Mouse (Mus musculus): ENCODE data around the gene Nos1.
"Not testable (repeated sequence)": the region's sequence is repeated elsewhere in the genome, so short reads cannot be mapped to it uniquely, and the experiment has no call there.

Nos1 gene

GRCm38 (mm10) chr5:117839501-117839900 is 58.7 kb downstream of the Nos1 start:
- no peak for DNase-seq (ENCODE audit: low spot score in 2 of 2)

GRCm38 (mm10) chr5:117840203-117840602 is 59.4 kb downstream of the Nos1 start:
- no peak for DNase-seq (ENCODE audit: low spot score in 2 of 2)

GRCm38 (mm10) chr5:117840988-117841387 is 60.2 kb downstream of the Nos1 start:
- DNase-seq (ENCODE audit: low spot score in 2 of 2), result no peak

- DNase-seq (ENCODE audit: low spot score in 2 of 2), result no peak
Measured at GRCm38 (mm10) chr5:117841651-117842347, 61.0 kb downstream of the Nos1 start.

- no peak for DNase-seq (ENCODE audit: low spot score in 2 of 2)
Measured at GRCm38 (mm10) chr5:117842699-117843098, 61.9 kb downstream of the Nos1 start.

GRCm38 (mm10) chr5:117844611-117845010 is 63.8 kb downstream of the Nos1 start:
- DNase-seq (ENCODE audit: low spot score in 2 of 2), result no peak

GRCm38 (mm10) chr5:117850474-117850873 is 69.6 kb downstream of the Nos1 start:
- no peak for DNase-seq (ENCODE audit: low spot score in 2 of 2)

GRCm38 (mm10) chr5:117853741-117854140 is 72.9 kb downstream of the Nos1 start:
- DNase-seq (ENCODE audit: low spot score in 2 of 2), result no peak

- DNase-seq (ENCODE audit: low spot score in 2 of 2), result no peak
Measured at GRCm38 (mm10) chr5:117864588-117865300, 83.9 kb downstream of the Nos1 start.

GRCm38 (mm10) chr5:117865876-117866275 is 85.0 kb downstream of the Nos1 start:
- DNase-seq (ENCODE audit: low spot score in 2 of 2), result no peak

- no peak for DNase-seq (ENCODE audit: low spot score in 2 of 2)
Measured at GRCm38 (mm10) chr5:117871614-117872013, 90.8 kb downstream of the Nos1 start.

- DNase-seq (ENCODE audit: low spot score in 2 of 2), result no peak
Measured at GRCm38 (mm10) chr5:117873807-117874206, 93.0 kb downstream of the Nos1 start.

GRCm38 (mm10) chr5:117874236-117874635 is 93.4 kb downstream of the Nos1 start:
- no peak for DNase-seq (ENCODE audit: low spot score in 2 of 2)

- no peak for DNase-seq (ENCODE audit: low spot score in 2 of 2)
Measured at GRCm38 (mm10) chr5:117879136-117879535, 98.3 kb downstream of the Nos1 start.

GRCm38 (mm10) chr5:117880916-117881555 is 100.2 kb downstream of the Nos1 start:
- no peak for DNase-seq (ENCODE audit: low spot score in 2 of 2)

GRCm38 (mm10) chr5:117882411-117882810 is 101.6 kb downstream of the Nos1 start:
- not testable (repeated sequence) for DNase-seq (ENCODE audit: low spot score in 2 of 2)

GRCm38 (mm10) chr5:117884991-117885390 is 104.2 kb downstream of the Nos1 start:
- no peak for DNase-seq (ENCODE audit: low spot score in 2 of 2)

GRCm38 (mm10) chr5:117888126-117888525 is 107.3 kb downstream of the Nos1 start:
- peak; percentile 3 to 14 for DNase-seq (ENCODE audit: low spot score in 2 of 2)

GRCm38 (mm10) chr5:117888946-117889345 is 108.1 kb downstream of the Nos1 start:
- no peak for DNase-seq (ENCODE audit: low spot score in 2 of 2)

- DNase-seq (ENCODE audit: low spot score in 2 of 2), result no peak
Measured at GRCm38 (mm10) chr5:117889571-117889970, 108.7 kb downstream of the Nos1 start.

GRCm38 (mm10) chr5:117890871-117891270 is 110.0 kb downstream of the Nos1 start:
- DNase-seq (ENCODE audit: low spot score in 2 of 2), result no peak

GRCm38 (mm10) chr5:117891545-117891944 is 110.7 kb downstream of the Nos1 start:
- no peak for DNase-seq (ENCODE audit: low spot score in 2 of 2)

GRCm38 (mm10) chr5:117894050-117894449 is 113.2 kb downstream of the Nos1 start:
- DNase-seq (ENCODE audit: low spot score in 2 of 2), result no peak

All from spleen, postnatal 36 days (tissue).